Mouse (Mus musculus) cerebellum, adult 18-20 months (tissue): ENCODE data around the gene Shc2.

Experiments
- DNase-seq, 2 experiments: peaks; one replicate each; pipeline ENCODE4 v3.0.0; 2021

Gene Shc2

GRCm38 (mm10) chr10:79637128-79638110 is at the start of gene Shc2:
Shc2 (minus strand) TSS chr10:79637918.
- DNase-seq: peak; percentile 86 to 87

GRCm38 (mm10) chr10:79687513-79687912 is 49.8 kb upstream of the Shc2 start:
- DNase-seq: no peak

- DNase-seq: no peak
Observed at GRCm38 (mm10) chr10:79686691-79687090, 49.0 kb upstream of the Shc2 start.

- DNase-seq: no peak
Observed at GRCm38 (mm10) chr10:79686219-79686618, 48.5 kb upstream of the Shc2 start.

GRCm38 (mm10) chr10:79684770-79685600 is 47.3 kb upstream of the Shc2 start:
- no peak for DNase-seq

GRCm38 (mm10) chr10:79683726-79684640 is 46.3 kb upstream of the Shc2 start:
- DNase-seq: peak; percentile 19 to 21

GRCm38 (mm10) chr10:79682916-79683582 is 45.3 kb upstream of the Shc2 start:
- DNase-seq: peak in 1 of 2 experiments; percentile 56

- DNase-seq: peak in 1 of 2 experiments; percentile 39
Observed at GRCm38 (mm10) chr10:79682551-79682915, 44.8 kb upstream of the Shc2 start.

GRCm38 (mm10) chr10:79681591-79682245 is 44.0 kb upstream of the Shc2 start, which contains the start of gene Cdc34:
Cdc34 (plus strand) TSS chr10:79682195.
- DNase-seq: peak; percentile 99 to 100

GRCm38 (mm10) chr10:79680606-79681495 is 43.1 kb upstream of the Shc2 start:
- DNase-seq: peak in 1 of 2 experiments; percentile 27

- peak in 1 of 2 experiments; percentile 18 for DNase-seq
Observed at GRCm38 (mm10) chr10:79675346-79676035, 37.8 kb upstream of the Shc2 start.

- DNase-seq: peak in 1 of 2 experiments; percentile 10
Observed at GRCm38 (mm10) chr10:79673054-79673453, 35.3 kb upstream of the Shc2 start.

- DNase-seq: peak in 1 of 2 experiments; percentile 16
Observed at GRCm38 (mm10) chr10:79672088-79672455, 34.4 kb upstream of the Shc2 start.

- DNase-seq: no peak
Observed at GRCm38 (mm10) chr10:79671396-79672087, 33.8 kb upstream of the Shc2 start.

GRCm38 (mm10) chr10:79670071-79670888 is 32.6 kb upstream of the Shc2 start:
- no peak for DNase-seq

GRCm38 (mm10) chr10:79669576-79670057 is 31.9 kb upstream of the Shc2 start:
- peak; percentile 83 to 85 for DNase-seq

GRCm38 (mm10) chr10:79668771-79669575 is 31.3 kb upstream of the Shc2 start, which contains the start of gene Tpgs1:
Tpgs1 (plus strand) TSS chr10:79669369.
- peak; percentile 92 to 94 for DNase-seq
